Mouse (Mus musculus) lung, embryonic 16.5 days (tissue): ENCODE data around the gene Jund. TPM values are rescaled to one million over a fixed set of nuclear protein-coding genes. Genes with fewer than 3 reads are reported as not detected.

ENCODE experiments used
- ATAC-seq: fragments of 200-750 bp; cut with Nextera tagmentation; 2 replicates; pipeline ENCODE4 v1.8.0; 2017; ENCODE audit warnings: low read depth, mild to moderate bottlenecking, moderate library complexity
- H3K27ac ChIP-seq: fragments of 300-500 bp; sonication (generic); 2 replicates; pipeline ENCODE4 v1.5.1; 2014; ENCODE audit warnings: mild to moderate bottlenecking, control low read depth, low read length
- H3K27me3 ChIP-seq: fragments of 300-500 bp; sonication (generic); 2 replicates; pipeline ENCODE4 v1.6.1; 2014; ENCODE audit warnings: low read depth, low read length, mixed read lengths; ENCODE audit not compliant: control insufficient read depth, insufficient read depth
- H3K36me3 ChIP-seq: fragments of 300-500 bp; sonication (generic); 2 replicates; pipeline ENCODE4 v1.6.1; 2014; ENCODE audit warnings: low read length; ENCODE audit not compliant: control insufficient read depth, insufficient read depth
- H3K4me1 ChIP-seq: fragments of 300-500 bp; sonication (generic); replicated peaks from 2 replicates; pipeline ENCODE4 v1.6.1; 2014; ENCODE audit warnings: low read length, mixed read lengths; ENCODE audit not compliant: control insufficient read depth, insufficient read depth
- H3K4me2 ChIP-seq: fragments of 300-500 bp; sonication (generic); 2 replicates; pipeline ENCODE4 v1.6.1; 2014; ENCODE audit warnings: low read depth, low read length, control low read depth
- H3K4me3 ChIP-seq: fragments of 300-500 bp; sonication (generic); 2 replicates; pipeline ENCODE4 v1.5.1; 2014; ENCODE audit warnings: mild to moderate bottlenecking, low read length, control low read depth
- H3K9ac ChIP-seq: fragments of 300-500 bp; sonication (generic); 2 replicates; pipeline ENCODE4 v1.6.1; 2014; ENCODE audit warnings: low read length, control low read depth
- H3K9me3 ChIP-seq: fragments of 300-500 bp; sonication (generic); 2 replicates; pipeline ENCODE4 v1.6.1; 2016; ENCODE audit warnings: low read length; ENCODE audit not compliant: control insufficient read depth
- WGBS: fragments of 180-500 bp; shearing (Covaris S2); extraction: QIAGEN DNeasy Blood & Tissue Kit; methylation state at CpG from one replicate; pipeline ENCODE4 v1.1.7; 2014; 5-methylcytosine and 5-hydroxymethylcytosine counted together
- polyA plus RNA-seq: library from polyadenylated mRNA; unstranded; fragments of >200 nt; fragmentation: Nextera tagmentation; extraction: Ambion mirVana; gene quantifications from 2 replicates; pipeline ENCODE4 v1.2.1, GENCODE M21; 2015

The Jund gene
- polyA plus RNA-seq, 1 experiment from 2014 or later, result 28.8 TPM

GRCm38 (mm10) chr8:70672325-70673078 is 26.2 kb upstream of the Jund start:
- H3K27ac ChIP-seq, result peak overlapping the region; percentile 73
- peak overlapping the region; percentile 65 for H3K9ac ChIP-seq
- peak overlapping the region; percentile 55 for H3K4me2 ChIP-seq
- no peaks in the 10 kb centered on the region for H3K36me3 ChIP-seq
- peaks cover 13% of the 10 kb centered on the region for H3K4me1 ChIP-seq
- no peaks in the 10 kb centered on the region for H3K9me3 ChIP-seq
- H3K27me3 ChIP-seq, result no peaks in the 10 kb centered on the region
- peak overlapping the region; percentile 80 for H3K4me3 ChIP-seq
- no peak; the same call in 1 of the 2 replicates for ATAC-seq
- 37% methylated on average over 19 of the region's 19 CpGs for WGBS

- H3K4me2 ChIP-seq, result peak within 1 kb of the TSS; percentile 82
- H3K36me3 ChIP-seq, result no peaks in the 10 kb centered on the region; the same call in none of the 2 replicates
- peak within 1 kb of the TSS; percentile 80 for H3K9ac ChIP-seq
- no peaks in the 10 kb centered on the region for H3K9me3 ChIP-seq
- H3K4me3 ChIP-seq, result peak within 1 kb of the TSS; percentile 80
- ATAC-seq, result peak; percentile 97
- peaks cover 13% of the 10 kb centered on the region for H3K4me1 ChIP-seq
- H3K27me3 ChIP-seq, result no peaks in the 10 kb centered on the region
- H3K27ac ChIP-seq, result peak within 1 kb of the TSS; percentile 98
- under 1% methylated on average over 60 of the region's 60 CpGs for WGBS
Observed at GRCm38 (mm10) chr8:70673079-70673856, 25.5 kb upstream of the Jund start, which contains the start of gene Lsm4. Gene Lsm4, plus strand, starts transcription at chr8:70673248.

- WGBS, result 80% methylated on average over 3 of the region's 3 CpGs
- Histone ChIP-seq H3K36me3 (no peaks in the 10 kb centered on the region; the same call in none of the 2 replicates), H3K9ac (peak overlapping the region; percentile 80), H3K4me2 (peak overlapping the region; percentile 82), H3K9me3 (no peaks in the 10 kb centered on the region), H3K4me1 (peaks cover 13% of the 10 kb centered on the region), H3K4me3 (peak overlapping the region; percentile 80), H3K27ac (peak overlapping the region; percentile 98), H3K27me3 (no peaks in the 10 kb centered on the region)
- ATAC-seq, result no peak
Observed at GRCm38 (mm10) chr8:70674109-70674508, 24.6 kb upstream of the Jund start.

GRCm38 (mm10) chr8:70674716-70675115 is 24.0 kb upstream of the Jund start:
- WGBS, result 74% methylated on average over 4 of the region's 4 CpGs
- Histone ChIP-seq H3K27ac (peak overlapping the region; percentile 98; the same call in 1 of the 2 replicates), H3K9me3 (no peaks in the 10 kb centered on the region), H3K4me3 (no peak overlapping the region), H3K36me3 (no peaks in the 10 kb centered on the region; the same call in none of the 2 replicates), H3K27me3 (no peaks in the 10 kb centered on the region), H3K9ac (no peak overlapping the region), H3K4me1 (peaks cover 13% of the 10 kb centered on the region), H3K4me2 (no peak overlapping the region)
- ATAC-seq, result no peak

GRCm38 (mm10) chr8:70675336-70675735 is 23.4 kb upstream of the Jund start:
- Histone ChIP-seq H3K4me2 (no peak overlapping the region), H3K27ac (no peak overlapping the region), H3K27me3 (no peaks in the 10 kb centered on the region), H3K9me3 (no peaks in the 10 kb centered on the region), H3K9ac (no peak overlapping the region), H3K4me3 (no peak overlapping the region), H3K36me3 (peaks cover 2% of the 10 kb centered on the region), H3K4me1 (peaks cover 13% of the 10 kb centered on the region)
- 80% methylated on average over 1 of the region's 1 CpGs for WGBS
- no peak for ATAC-seq

GRCm38 (mm10) chr8:70677451-70678080 is 21.2 kb upstream of the Jund start:
- H3K9ac ChIP-seq, result no peak overlapping the region
- no peaks in the 10 kb centered on the region for H3K9me3 ChIP-seq
- peaks cover 2% of the 10 kb centered on the region for H3K36me3 ChIP-seq
- H3K4me3 ChIP-seq, result no peak overlapping the region
- H3K27ac ChIP-seq, result no peak overlapping the region
- WGBS, result 89% methylated on average over 15 of the region's 15 CpGs
- H3K27me3 ChIP-seq, result no peaks in the 10 kb centered on the region
- H3K4me2 ChIP-seq, result no peak overlapping the region
- H3K4me1 ChIP-seq, result peaks cover 24% of the 10 kb centered on the region
- ATAC-seq, result no peak

- Histone ChIP-seq H3K9me3 (no peaks in the 10 kb centered on the region), H3K4me1 (peaks cover 24% of the 10 kb centered on the region)
Observed at GRCm38 (mm10) chr8:70678679-70679078, 20.1 kb upstream of the Jund start.

GRCm38 (mm10) chr8:70679404-70679803 is 19.3 kb upstream of the Jund start:
- Histone ChIP-seq H3K9me3 (no peaks in the 10 kb centered on the region), H3K4me1 (peaks cover 17% of the 10 kb centered on the region), H3K27ac (no peak overlapping the region), H3K27me3 (no peaks in the 10 kb centered on the region), H3K36me3 (peaks cover 2% of the 10 kb centered on the region), H3K4me2 (no peak overlapping the region), H3K4me3 (no peak overlapping the region), H3K9ac (no peak overlapping the region)
- no peak for ATAC-seq
- WGBS, result 85% methylated on average over 4 of the region's 4 CpGs

More at GRCm38 (mm10) chr8:70678679-70679078, 20.1 kb upstream of the Jund start:
- Histone ChIP-seq H3K36me3 (peaks cover 2% of the 10 kb centered on the region), H3K9ac (no peak overlapping the region), H3K27me3 (no peaks in the 10 kb centered on the region), H3K4me3 (no peak overlapping the region), H3K4me2 (no peak overlapping the region), H3K27ac (no peak overlapping the region)
- ATAC-seq, result no peak

- Histone ChIP-seq H3K9me3 (no peaks in the 10 kb centered on the region), H3K27me3 (no peaks in the 10 kb centered on the region), H3K4me1 (peaks cover 12% of the 10 kb centered on the region; the same call in 1 of the 2 replicates), H3K4me2 (no peak overlapping the region), H3K36me3 (peaks cover 2% of the 10 kb centered on the region), H3K4me3 (no peak overlapping the region), H3K9ac (no peak overlapping the region), H3K27ac (no peak overlapping the region)
- no peak for ATAC-seq
- WGBS, result 58% methylated on average over 3 of the region's 3 CpGs
Observed at GRCm38 (mm10) chr8:70680039-70680438, 18.7 kb upstream of the Jund start.
